9 mouse cellular contexts compared by ENCODE assay signal in the genomic region with DNA sequence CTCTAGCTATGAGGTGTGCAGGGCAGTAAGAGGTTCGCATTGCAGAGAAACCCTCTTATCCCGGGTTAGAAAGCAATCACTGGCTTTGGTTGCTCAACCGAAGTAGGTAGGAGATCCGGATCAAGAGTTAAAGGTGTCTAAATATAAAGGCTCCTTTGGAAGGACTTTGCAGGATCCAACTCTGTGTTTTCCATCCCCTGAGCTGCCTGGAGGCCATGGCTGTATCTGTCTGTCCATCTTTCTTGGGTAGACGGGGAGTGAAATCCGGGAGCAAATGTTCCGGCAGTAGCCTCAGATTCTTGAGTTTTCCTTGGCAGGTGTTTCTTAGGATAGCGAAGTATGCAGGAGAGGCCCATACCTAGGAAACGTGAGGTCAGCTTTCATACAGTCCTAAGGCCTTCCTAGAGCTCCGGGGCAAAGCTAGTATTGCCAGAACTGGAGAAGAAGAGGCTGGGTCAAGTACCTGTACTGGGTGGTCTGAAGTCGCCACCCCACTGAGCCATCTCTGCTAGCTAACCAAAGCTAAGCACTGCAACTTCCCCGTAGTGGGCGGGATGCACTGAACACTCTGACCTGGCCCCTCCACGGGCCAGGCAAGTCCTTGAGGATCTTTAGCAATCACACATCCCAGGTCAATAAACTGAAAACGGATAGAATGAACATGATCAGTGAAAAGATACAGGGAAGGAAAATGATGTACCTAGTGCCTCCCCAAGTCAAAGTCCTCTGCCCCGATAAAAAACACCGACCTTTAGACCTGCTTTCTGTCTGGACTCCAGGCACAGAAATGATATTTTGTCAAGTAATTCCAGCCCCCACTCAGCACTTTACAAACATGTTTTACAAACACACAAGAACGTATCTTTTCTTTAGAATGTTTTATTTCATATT.
A peak's percentile ranks its signal among the peaks of the same experiment; 100 is the strongest.
DNase-seq lines count a peak whose midpoint lies in the region; ATAC-seq and TF ChIP-seq lines count a peak whose summit lies in the region.
"Had no signal": no experiment of that assay in that cellular context is flagged by ENCODE, and none has a peak within 500 bp of the region (broad histone marks: within the 10 kb centered on the region; RNA-seq: fewer than 3 reads in every experiment).

No protein-coding gene starts in this region.

- WGBS in forebrain, embryonic 12.5 days: 6% methylated on average over 18 of the region's 18 CpGs
- 5% methylated on average over 18 of the region's 18 CpGs for WGBS in limb, embryonic 12.5 days
- 18% methylated on average over 18 of the region's 18 CpGs for WGBS in small intestine, adult 2 months

- TF ChIP-seq CTCF in small intestine, adult 2 months (IDR thresholded peaks at IDR 0.05; ENCODE audit: extremely low read depth, insufficient read length, insufficient replicate concordance, low read depth, low read length): no peak

- peak overlapping the region; percentile 99 for H3K27ac ChIP-seq in forebrain, embryonic 12.5 days
- no peak overlapping the region for H3K27ac ChIP-seq in limb, embryonic 12.5 days
- peak overlapping the region; percentile 40; the same call in 1 of the 2 replicates for H3K27ac ChIP-seq in small intestine, adult 2 months (ENCODE audit: insufficient read depth, low read depth, low read length)

- H3K27me3 ChIP-seq in megakaryocyte, embryonic 14.5 days (replicated peaks): peaks cover 63% of the 10 kb centered on the region
- H3K27me3 ChIP-seq in forebrain, embryonic 12.5 days: no peaks in the 10 kb centered on the region
- H3K27me3 ChIP-seq in limb, embryonic 12.5 days: peaks cover 77% of the 10 kb centered on the region
- H3K27me3 ChIP-seq in small intestine, adult 2 months (ENCODE audit: control insufficient read depth, insufficient read depth, low read length): peaks cover 17% of the 10 kb centered on the region; the same call in 1 of the 2 replicates

- H3K4me1 ChIP-seq in megakaryocyte, embryonic 14.5 days: peaks cover 17% of the 10 kb centered on the region
- H3K4me1 ChIP-seq in forebrain, embryonic 12.5 days: peaks cover 36% of the 10 kb centered on the region
- H3K4me1 ChIP-seq in limb, embryonic 12.5 days (replicated peaks): peaks cover 12% of the 10 kb centered on the region
- H3K4me1 ChIP-seq in small intestine, adult 2 months (ENCODE audit: control insufficient read depth, insufficient read depth, insufficient read length, low read length): peaks cover 3% of the 10 kb centered on the region; the same call in 1 of the 2 replicates

- DNase-seq in B cell, adult 2 months: no peak
- DNase-seq in thymus, postnatal 4 days: no peak
- DNase-seq in thymus, postnatal 36 days: no peak
- DNase-seq: lung, postnatal 10 days had no signal

- H3K36me3 ChIP-seq in megakaryocyte, embryonic 14.5 days (replicated peaks; ENCODE audit: low read length): no peaks in the 10 kb centered on the region
- no peaks in the 10 kb centered on the region for H3K36me3 ChIP-seq in forebrain, embryonic 12.5 days (replicated peaks)
- no peaks in the 10 kb centered on the region for H3K36me3 ChIP-seq in limb, embryonic 12.5 days
- H3K36me3 ChIP-seq in small intestine, adult 2 months (ENCODE audit: control insufficient read depth, insufficient read depth, low read length): no peaks in the 10 kb centered on the region

- H3K9me3 ChIP-seq in megakaryocyte, embryonic 14.5 days: peaks cover 14% of the 10 kb centered on the region
- no peaks in the 10 kb centered on the region for H3K9me3 ChIP-seq in forebrain, embryonic 12.5 days
- no peaks in the 10 kb centered on the region for H3K9me3 ChIP-seq in limb, embryonic 12.5 days

- H3K4me3 ChIP-seq in megakaryocyte, embryonic 14.5 days (replicated peaks): peak overlapping the region; percentile 44
- H3K4me3 ChIP-seq in forebrain, embryonic 12.5 days (replicated peaks): peak overlapping the region; percentile 52
- H3K4me3 ChIP-seq in limb, embryonic 12.5 days (replicated peaks): no peak overlapping the region
- no peak overlapping the region for H3K4me3 ChIP-seq in small intestine, adult 2 months (ENCODE audit: low read depth, low read length)

- H3K4me2 ChIP-seq in forebrain, embryonic 12.5 days: peak overlapping the region; percentile 95
- peak overlapping the region; percentile 76; the same call in 1 of the 2 replicates for H3K4me2 ChIP-seq in limb, embryonic 12.5 days

- TF ChIP-seq POLR2A in small intestine, adult 2 months (IDR thresholded peaks at IDR 0.05; ENCODE audit: low read depth, low read length): no peak

- no peak for ATAC-seq in megakaryocyte, adult 5-6 weeks (ENCODE audit: poor library complexity, severe bottlenecking)
- no peak for ATAC-seq in forebrain, embryonic 12.5 days (ENCODE audit: low FRiP score)
- ATAC-seq in limb, embryonic 12.5 days (ENCODE audit: insufficient number of reproducible peaks, insufficient read depth, low FRiP score, low TSS enrichment, low read depth): no peak

- peak overlapping the region; percentile 93 for H3K9ac ChIP-seq in forebrain, embryonic 12.5 days
- no peak overlapping the region for H3K9ac ChIP-seq in limb, embryonic 12.5 days (replicated peaks)

Comparison
In these comparisons a context has a peak if more than half of its experiments do, and no peak if none do; other contexts are left out.
1. H3K4me3 ChIP-seq: peak in megakaryocyte, embryonic 14.5 days (single experiment) and forebrain, embryonic 12.5 days (single experiment); none in limb, embryonic 12.5 days (single experiment) and small intestine, adult 2 months (single experiment).